Mouse (Mus musculus) CD4-positive naive resting alpha-beta T cell, adult 57 days (primary cell): ENCODE data around the gene Hspg2. TPM values are rescaled to one million over a fixed set of nuclear protein-coding genes. Genes with fewer than 3 reads are reported as not detected.

Experiments used
- total RNA-seq: library from RNA; stranded (reverse); gene quantifications from one replicate; pipeline ENCODE4 v1.2.4, GENCODE M21; 2023

Gene Hspg2
- 0.68 TPM for total RNA-seq

DNA sequence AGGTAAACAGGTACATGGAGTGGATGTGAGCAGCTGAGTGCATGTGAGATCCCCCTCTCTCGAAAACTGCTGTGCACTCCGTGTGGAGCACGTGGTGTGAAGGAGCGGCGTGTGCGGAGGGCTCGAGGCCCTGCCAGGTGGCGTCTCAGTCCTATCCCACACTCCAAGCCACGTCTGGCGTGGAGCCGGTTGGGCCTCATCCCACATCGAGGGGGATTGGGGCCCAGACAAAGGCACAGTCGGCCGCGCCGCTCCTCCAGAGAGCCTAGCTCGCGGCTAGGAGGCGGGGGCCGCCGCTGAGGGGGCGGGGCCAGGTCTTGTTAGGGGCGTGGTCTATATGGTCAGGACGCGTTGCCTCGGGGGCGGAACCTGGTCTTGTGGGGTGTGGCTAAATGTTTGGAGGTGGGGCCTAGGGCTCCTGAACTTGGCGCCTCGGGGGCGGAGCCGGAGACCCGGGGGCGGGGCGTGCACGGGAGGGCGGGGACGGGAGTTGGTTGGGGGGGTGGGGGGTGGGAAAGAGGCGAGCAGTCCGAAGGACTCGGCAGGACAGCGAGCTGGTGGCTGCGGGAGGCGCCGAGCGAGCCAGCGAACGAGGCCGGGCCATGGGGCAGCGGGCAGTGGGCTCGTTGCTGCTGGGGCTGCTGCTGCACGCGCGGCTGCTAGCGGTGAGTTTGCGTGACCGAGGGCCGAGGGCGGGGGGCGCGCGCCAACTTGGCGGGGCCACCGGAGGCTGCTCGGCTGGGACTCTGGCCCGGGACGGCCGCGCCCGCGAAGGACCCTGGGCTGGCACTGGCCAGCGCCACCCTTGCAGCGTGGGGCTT is at the start of gene Hspg2:
Gene Hspg2 (plus strand): TSS at position 510 of the 821 bp plus-strand sequence.

DNA sequence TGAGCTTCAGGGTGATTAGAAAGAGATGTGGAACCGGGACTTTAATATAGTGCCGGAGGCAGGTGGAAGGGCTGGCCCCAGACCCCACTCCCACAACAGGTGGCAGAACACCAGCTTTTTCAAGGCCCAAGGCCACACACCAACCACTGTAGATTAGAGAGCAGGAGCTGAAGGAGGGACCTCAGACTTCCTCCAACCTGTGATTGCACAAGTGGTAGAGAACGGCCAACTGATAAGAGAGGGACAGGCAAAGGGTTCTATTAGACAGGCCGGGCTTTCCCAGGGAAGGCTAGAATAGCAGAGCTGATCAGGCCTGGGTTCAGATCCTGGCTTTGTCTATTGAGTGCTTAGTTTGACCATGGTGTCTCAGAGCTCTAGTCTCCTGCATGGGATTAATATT is 38.1 kb upstream of the Hspg2 start, which contains the start of gene Cela3b:
Gene Cela3b (minus strand): TSS at position 39 of the 400 bp plus-strand sequence.

DNA sequence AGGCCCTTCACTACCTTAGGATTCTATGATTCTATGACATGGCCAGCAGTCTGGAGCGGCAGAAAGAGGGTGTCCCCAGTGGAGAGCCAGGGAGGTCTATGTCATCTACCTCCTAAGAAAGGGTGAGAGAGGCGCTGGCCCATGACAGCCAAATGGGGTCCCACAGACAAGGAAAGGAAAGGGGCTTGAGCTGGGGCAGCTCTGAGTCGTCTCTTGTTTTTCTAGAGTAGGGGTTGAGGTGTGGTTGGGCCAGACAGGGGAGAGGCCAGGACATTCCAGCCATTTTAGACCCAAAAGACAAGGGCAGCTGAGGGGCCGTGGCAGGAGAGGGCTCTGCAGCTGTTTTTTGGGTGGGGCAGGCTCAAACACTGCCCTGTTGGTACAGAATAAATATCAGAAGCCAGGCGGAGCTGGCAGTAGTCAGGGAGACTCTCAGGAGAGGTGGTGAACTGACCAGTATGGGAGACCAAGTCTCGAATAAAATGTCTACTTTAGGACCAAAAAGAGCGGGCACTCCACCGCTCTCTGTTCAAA is 15.3 kb upstream of the Hspg2 start, which contains the start of gene 1700013G24Rik:
Gene 1700013G24Rik (plus strand): TSS at position 51 of the 534 bp plus-strand sequence.

DNA sequence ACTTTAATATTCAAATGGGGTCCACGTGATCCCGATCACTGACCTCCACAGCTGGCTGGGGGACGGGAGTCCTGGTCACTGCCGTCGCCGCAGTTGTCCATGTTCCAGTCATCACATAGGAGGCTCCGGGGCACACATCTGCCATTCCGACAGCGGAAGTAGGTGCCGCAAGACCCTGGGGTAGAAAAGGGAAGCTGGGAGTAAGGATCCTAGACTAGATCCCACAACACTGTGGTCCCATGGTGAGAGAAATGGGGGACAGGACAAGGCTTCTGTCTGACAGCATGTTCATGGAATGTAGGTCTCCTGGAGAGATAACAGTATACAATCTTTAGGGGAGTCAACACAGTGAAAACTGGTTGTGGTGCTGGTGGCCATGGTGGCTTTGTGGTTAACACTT is 105.9 kb downstream of the Hspg2 start, which contains the start of gene Ldlrad2:
Gene Ldlrad2 (minus strand): TSS at position 101 of the 400 bp plus-strand sequence.

DNA sequence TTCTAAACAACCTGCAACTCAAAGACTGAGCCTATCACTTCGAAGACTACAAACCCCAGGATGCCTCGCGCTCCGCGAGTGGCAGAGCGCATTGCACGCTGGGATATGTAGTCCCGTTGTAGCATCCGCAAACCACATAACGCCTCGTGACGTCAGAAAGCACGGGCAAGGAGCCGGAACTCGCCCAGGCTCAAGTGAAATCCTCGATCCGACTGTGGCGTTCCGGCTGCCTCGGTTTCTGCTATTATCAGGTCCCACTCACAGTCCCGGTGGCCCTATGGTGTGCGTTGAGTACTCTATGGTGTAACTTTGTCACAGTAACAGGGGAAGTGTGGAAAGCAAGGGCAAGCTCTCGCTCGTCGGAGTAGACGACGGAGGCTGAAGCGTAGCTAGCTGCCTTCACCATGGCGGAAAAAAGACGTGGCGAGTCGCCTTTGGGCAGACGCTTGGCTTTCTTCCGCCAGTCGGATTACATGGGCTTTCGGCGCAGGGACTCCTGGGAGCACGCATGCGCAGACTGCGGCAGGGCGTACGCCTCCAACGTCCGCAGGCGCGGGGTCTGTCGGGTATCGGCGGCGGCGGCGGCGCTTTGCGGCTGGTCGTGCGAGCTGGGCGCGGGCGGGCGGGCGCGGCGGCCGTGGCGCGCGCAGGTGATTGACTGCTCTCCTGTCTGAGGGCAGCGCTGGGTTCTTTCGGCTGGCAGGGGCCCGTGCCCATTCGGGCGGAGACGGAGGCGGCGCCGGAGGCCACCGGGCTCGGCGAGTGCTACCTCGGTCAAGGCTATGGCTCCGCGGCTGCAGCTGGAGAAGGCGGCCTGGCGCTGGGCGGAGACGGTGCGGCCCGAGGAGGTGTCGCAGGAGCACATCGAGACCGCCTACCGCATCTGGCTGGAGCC is 125.3 kb downstream of the Hspg2 start, which contains the start of gene Usp48:
Gene Usp48 (plus strand): TSS at position 155 of the 895 bp plus-strand sequence.

Other genes with a start within 250 kb of the Hspg2 start
- gene Wnt4, start 191.3 kb upstream of the Hspg2 start, total RNA-seq, result 0.12 TPM
- gene Cdc42, start 111.0 kb upstream of the Hspg2 start, total RNA-seq, result 378 TPM
- not detected for gene Cela3a, start 59.0 kb upstream of the Hspg2 start, total RNA-seq
- gene Cela3b, start 38.2 kb upstream of the Hspg2 start, total RNA-seq, result 0.65 TPM
- not detected for gene 1700013G24Rik, start 15.5 kb upstream of the Hspg2 start, total RNA-seq
- not detected for gene Ldlrad2, start 105.8 kb downstream of the Hspg2 start, total RNA-seq
- gene Usp48, start 125.0 kb downstream of the Hspg2 start, total RNA-seq, result 220 TPM
- 2.6 TPM for gene Rap1gap, start 196.0 kb downstream of the Hspg2 start, total RNA-seq